In the genomic region with DNA sequence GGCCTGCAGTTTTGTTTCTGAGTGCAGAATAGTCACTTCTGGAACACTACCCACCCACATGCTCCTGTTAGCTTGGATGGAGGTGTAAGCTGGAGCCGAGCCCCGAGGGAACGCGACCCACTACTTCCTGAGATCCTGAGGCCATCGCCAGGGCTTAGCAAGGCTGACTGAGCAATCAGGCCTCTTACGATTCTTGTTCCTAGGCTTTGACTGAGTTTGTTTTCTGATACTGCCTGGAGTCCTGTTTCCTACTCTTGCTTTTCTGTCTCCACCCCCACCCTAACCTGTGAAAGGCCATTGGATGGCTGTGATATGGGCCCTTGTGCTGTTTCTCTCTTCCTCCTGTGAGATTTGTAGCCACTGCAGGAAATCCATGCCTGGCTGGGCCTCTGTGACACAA, we compare ENCODE assay signal across 11 mouse cellular contexts. TPM values are rescaled to one million over a fixed set of nuclear protein-coding genes. Genes with fewer than 3 reads are reported as not detected.
DNase-seq lines count a peak whose midpoint lies in the region; ATAC-seq lines count a peak whose summit lies in the region.
"Had no signal": no experiment of that assay in that cellular context is flagged by ENCODE, and none has a peak within 500 bp of the region (broad histone marks: within the 10 kb centered on the region; RNA-seq: fewer than 3 reads in every experiment).

No protein-coding gene starts in this region.

- H3K9me3 ChIP-seq in forebrain, embryonic 13.5 days (replicated peaks) = no peaks in the 10 kb centered on the region
- no peaks in the 10 kb centered on the region for H3K9me3 ChIP-seq in forebrain, embryonic 11.5 days (ENCODE audit: control insufficient read depth, low read length)
- no peaks in the 10 kb centered on the region for H3K9me3 ChIP-seq in hindbrain, embryonic 14.5 days (ENCODE audit: control insufficient read depth, low read length)

- no peak overlapping the region for H3K4me3 ChIP-seq in forebrain, embryonic 13.5 days
- H3K4me3 ChIP-seq in forebrain, embryonic 11.5 days (ENCODE audit: low read depth, low read length) = no peak overlapping the region
- H3K4me3 ChIP-seq in hindbrain, embryonic 14.5 days (replicated peaks; ENCODE audit: low read length) = no peak overlapping the region

- no peak for ATAC-seq in forebrain, embryonic 13.5 days
- no peak for ATAC-seq in forebrain, embryonic 11.5 days (replicated peaks; ENCODE audit: low FRiP score)
- ATAC-seq in hindbrain, embryonic 14.5 days (ENCODE audit: low FRiP score) = no peak

- peak overlapping the region; percentile 17; the same call in 1 of the 2 replicates for H3K4me2 ChIP-seq in forebrain, embryonic 13.5 days
- H3K4me2 ChIP-seq in forebrain, embryonic 11.5 days (ENCODE audit: low read depth, low read length, severe bottlenecking) = no peak overlapping the region
- H3K4me2 ChIP-seq in hindbrain, embryonic 14.5 days (replicated peaks) = peak overlapping the region; percentile 21; the same call in 1 of the 2 replicates

- H3K9ac ChIP-seq in forebrain, embryonic 13.5 days = no peak overlapping the region
- no peak overlapping the region for H3K9ac ChIP-seq in forebrain, embryonic 11.5 days (ENCODE audit: low read length)
- H3K9ac ChIP-seq in hindbrain, embryonic 14.5 days = no peak overlapping the region

- intact Hi-C loops in left cerebral cortex, postnatal 14 days (cut with DNase I) = loop anchor here (5.0 kb wide), 1 partner anchor 141 kb away; no protein-coding TSS in a partner anchor

- no peaks in the 10 kb centered on the region for H3K27me3 ChIP-seq in forebrain, embryonic 13.5 days
- H3K27me3 ChIP-seq in forebrain, embryonic 11.5 days (ENCODE audit: control insufficient read depth, insufficient read depth, low read length) = no peaks in the 10 kb centered on the region
- no peaks in the 10 kb centered on the region for H3K27me3 ChIP-seq in hindbrain, embryonic 14.5 days (ENCODE audit: control insufficient read depth, insufficient read depth, low read length)
- no peaks in the 10 kb centered on the region; the same call in 1 of the 2 replicates for H3K27me3 ChIP-seq in splenic B cell, adult 2 months (ENCODE audit: control insufficient read depth, insufficient read depth, low read length, poor library complexity, severe bottlenecking)

- 27% methylated on average over 6 of the region's 6 CpGs for WGBS in forebrain, embryonic 13.5 days
- WGBS in forebrain, embryonic 11.5 days = 19% methylated on average over 6 of the region's 6 CpGs
- 40% methylated on average over 6 of the region's 6 CpGs for WGBS in hindbrain, embryonic 14.5 days

- H3K36me3 ChIP-seq in forebrain, embryonic 13.5 days (ENCODE audit: poor library complexity, severe bottlenecking) = no peaks in the 10 kb centered on the region
- no peaks in the 10 kb centered on the region for H3K36me3 ChIP-seq in forebrain, embryonic 11.5 days (ENCODE audit: control insufficient read depth, insufficient read depth, low read length)
- no peaks in the 10 kb centered on the region for H3K36me3 ChIP-seq in hindbrain, embryonic 14.5 days (replicated peaks; ENCODE audit: control insufficient read depth, insufficient read depth)
- no peaks in the 10 kb centered on the region for H3K36me3 ChIP-seq in splenic B cell, adult 2 months (ENCODE audit: control insufficient read depth, insufficient read depth, low read length, poor library complexity, severe bottlenecking)

- peaks cover 73% of the 10 kb centered on the region for H3K4me1 ChIP-seq in forebrain, embryonic 13.5 days
- H3K4me1 ChIP-seq in forebrain, embryonic 11.5 days (replicated peaks; ENCODE audit: control insufficient read depth, insufficient read depth, low read length) = peaks cover 25% of the 10 kb centered on the region
- peaks cover 61% of the 10 kb centered on the region for H3K4me1 ChIP-seq in hindbrain, embryonic 14.5 days (replicated peaks; ENCODE audit: control insufficient read depth, insufficient read depth, low read length)

- DNase-seq in forebrain, embryonic 11.5 days (ENCODE audit: low spot score) = no peak
- peak; percentile 63 for DNase-seq in right cerebral cortex, adult 18-20 months
- DNase-seq in right cerebral cortex, postnatal 25 days = no peak
- DNase-seq in hindbrain, embryonic 14.5 days (ENCODE audit: low spot score) = no peak
- peak; percentile 61 for DNase-seq in splenic B cell, adult 2 months (ENCODE audit: low read depth, low spot score)
- no peak for DNase-seq in left cerebral cortex, postnatal 14 days (ENCODE audit: low spot score in 2 of 2)
- DNase-seq in adipocyte (ENCODE audit: low spot score) = no peak
- DNase-seq: kidney, postnatal 10 days; lung, postnatal 36 days; spleen, adult 18-20 months had no signal

- H3K27ac ChIP-seq in forebrain, embryonic 13.5 days = no peak overlapping the region
- H3K27ac ChIP-seq in forebrain, embryonic 11.5 days (ENCODE audit: low read depth, low read length) = no peak overlapping the region
- H3K27ac ChIP-seq in hindbrain, embryonic 14.5 days = no peak overlapping the region

RNA-seq across cellular contexts. Expression of gene Med13l, which starts 3.1 kb away (rescaled TPM):
- polyA plus RNA-seq in forebrain, embryonic 13.5 days (2015; fragmentation: Nextera tagmentation; extraction: Ambion mirVana) = 17.8 and 18.6 TPM in 2 replicates
- 15.1 and 15.5 TPM in 2 replicates for polyA plus RNA-seq in forebrain, embryonic 11.5 days (2014; fragmentation: Nextera tagmentation; extraction: Ambion mirVana)
- polyA plus RNA-seq in hindbrain, embryonic 14.5 days (2014; fragmentation: Nextera tagmentation; extraction: Ambion mirVana) = 16.3 and 18.0 TPM in 2 replicates
- total RNA-seq in left cerebral cortex, postnatal 14 days (2021) = 10 to 100 TPM; 78.0 to 88.1 TPM

Comparison
In these comparisons a context has a peak if more than half of its experiments do, and no peak if none do; other contexts are left out.
1. DNase-seq: peak in right cerebral cortex, adult 18-20 months (single experiment) and splenic B cell, adult 2 months (single experiment); none in forebrain, embryonic 11.5 days (single experiment), right cerebral cortex, postnatal 25 days (single experiment), hindbrain, embryonic 14.5 days (single experiment), left cerebral cortex, postnatal 14 days (0 of 2) and adipocyte (single experiment).